Mouse (Mus musculus): Measurements from ENCODE around the gene Fyb.
"Not testable (repeated sequence)": the region's sequence is repeated elsewhere in the genome, so short reads cannot be mapped to it uniquely, and the experiment has no call there.

Fyb gene

GRCm38 (mm10) chr15:6562629-6563028 is 40.0 kb downstream of the Fyb start:
- DNase-seq, result no peak

- peak; percentile 81 for DNase-seq
Observed at GRCm38 (mm10) chr15:6564977-6565421, 42.3 kb downstream of the Fyb start.

- DNase-seq, result no peak
Observed at GRCm38 (mm10) chr15:6565873-6566272, 43.2 kb downstream of the Fyb start.

- no peak for DNase-seq
Observed at GRCm38 (mm10) chr15:6567993-6568392, 45.3 kb downstream of the Fyb start.

GRCm38 (mm10) chr15:6568605-6569004 is 46.0 kb downstream of the Fyb start:
- no peak for DNase-seq

GRCm38 (mm10) chr15:6569074-6569473 is 46.4 kb downstream of the Fyb start:
- no peak for DNase-seq

- DNase-seq, result no peak
Observed at GRCm38 (mm10) chr15:6570164-6570861, 47.7 kb downstream of the Fyb start.

- DNase-seq, result peak; percentile 57
Observed at GRCm38 (mm10) chr15:6570876-6571275, 48.2 kb downstream of the Fyb start.

GRCm38 (mm10) chr15:6574283-6574960 is 51.8 kb downstream of the Fyb start:
- DNase-seq, result no peak

GRCm38 (mm10) chr15:6577971-6578370 is 55.3 kb downstream of the Fyb start:
- DNase-seq, result no peak

GRCm38 (mm10) chr15:6578654-6579053 is 56.0 kb downstream of the Fyb start:
- no peak for DNase-seq

- DNase-seq, result no peak
Observed at GRCm38 (mm10) chr15:6579194-6579768, 56.6 kb downstream of the Fyb start.

- no peak for DNase-seq
Observed at GRCm38 (mm10) chr15:6579769-6580261, 57.2 kb downstream of the Fyb start.

- DNase-seq, result no peak
Observed at GRCm38 (mm10) chr15:6584645-6585044, 62.0 kb downstream of the Fyb start.

- DNase-seq, result not testable (repeated sequence)
Observed at GRCm38 (mm10) chr15:6586351-6586750, 63.7 kb downstream of the Fyb start.

- no peak for DNase-seq
Observed at GRCm38 (mm10) chr15:6587526-6587925, 64.9 kb downstream of the Fyb start.

GRCm38 (mm10) chr15:6588192-6588591 is 65.5 kb downstream of the Fyb start:
- no peak for DNase-seq

- no peak for DNase-seq
Observed at GRCm38 (mm10) chr15:6590846-6591451, 68.3 kb downstream of the Fyb start.

GRCm38 (mm10) chr15:6591527-6591926 is 68.9 kb downstream of the Fyb start:
- DNase-seq, result no peak

- DNase-seq, result no peak
Observed at GRCm38 (mm10) chr15:6592561-6593253, 70.1 kb downstream of the Fyb start.

- no peak for DNase-seq
Observed at GRCm38 (mm10) chr15:6593254-6593623, 70.6 kb downstream of the Fyb start.

GRCm38 (mm10) chr15:6598626-6599025 is 76.0 kb downstream of the Fyb start:
- no peak for DNase-seq

- no peak for DNase-seq
Observed at GRCm38 (mm10) chr15:6600314-6600713, 77.7 kb downstream of the Fyb start.
